7 mouse cellular contexts compared by ENCODE assay signal in the genomic region with DNA sequence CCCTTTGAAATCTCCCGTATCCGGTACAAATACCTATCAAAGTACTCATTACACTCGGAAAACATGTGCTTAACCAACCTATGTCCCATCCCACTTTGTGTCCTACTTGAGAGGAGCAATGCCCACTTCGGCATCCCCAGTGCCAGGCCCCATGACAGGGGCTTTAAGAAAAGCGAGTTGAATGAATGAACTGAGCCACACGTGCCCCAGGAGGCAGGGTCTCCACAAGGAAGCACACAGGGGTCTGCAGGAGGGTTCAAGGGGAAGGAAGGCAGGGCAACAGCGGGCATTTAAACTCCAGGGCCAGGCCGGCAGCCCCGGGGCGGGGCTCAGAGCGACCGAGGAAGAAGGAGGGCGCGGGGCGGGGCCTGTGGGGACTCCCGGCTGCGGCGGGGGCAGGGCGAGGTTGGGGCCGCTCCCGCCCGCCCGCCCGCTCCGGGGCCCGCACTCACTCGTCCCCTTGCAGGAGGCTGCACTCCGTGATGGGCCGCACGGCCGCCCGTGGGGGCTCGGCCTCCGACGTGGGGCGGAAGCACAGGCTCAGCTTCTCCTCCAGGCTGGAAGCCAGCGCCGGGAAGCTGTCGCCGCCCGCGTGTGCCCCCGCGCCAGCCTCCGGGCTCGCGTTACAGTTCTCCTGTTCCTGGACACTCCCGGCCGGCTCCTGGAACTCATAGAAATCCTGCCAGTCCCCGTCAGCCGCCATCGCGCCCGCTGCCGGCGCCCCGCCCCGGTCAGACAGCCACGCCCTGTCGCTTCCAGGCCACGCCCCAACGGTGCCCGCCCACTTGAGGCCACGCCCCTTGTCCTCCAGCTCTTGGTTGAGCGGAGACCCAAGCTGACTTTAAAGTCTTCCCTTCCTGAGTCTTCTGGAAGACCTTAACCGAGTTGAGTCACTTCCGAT. TPM values are rescaled to one million over a fixed set of nuclear protein-coding genes. Genes with fewer than 3 reads are reported as not detected.
A peak's percentile ranks its signal among the peaks of the same experiment; 100 is the strongest.
DNase-seq lines count a peak whose midpoint lies in the region; ATAC-seq lines count a peak whose summit lies in the region.

Fez2 (minus strand) TSS at position 772 of the 901 bp plus-strand sequence.

- H3K27me3 ChIP-seq in embryonic facial prominence, embryonic 10.5 days (replicated peaks; ENCODE audit: low read depth, poor library complexity, severe bottlenecking): peaks cover 21% of the 10 kb centered on the region
- no peaks in the 10 kb centered on the region for H3K27me3 ChIP-seq in limb, embryonic 10.5 days (ENCODE audit: low read depth, poor library complexity, severe bottlenecking)
- no peaks in the 10 kb centered on the region for H3K27me3 ChIP-seq in midbrain, embryonic 13.5 days

- WGBS in embryonic facial prominence, embryonic 10.5 days: under 1% methylated on average over 67 of the region's 67 CpGs
- WGBS in limb, embryonic 10.5 days: under 1% methylated on average over 67 of the region's 67 CpGs
- WGBS in midbrain, embryonic 13.5 days: under 1% methylated on average over 53 of the region's 67 CpGs

- peak within 1 kb of the TSS; percentile 89 for H3K4me3 ChIP-seq in embryonic facial prominence, embryonic 10.5 days
- H3K4me3 ChIP-seq in limb, embryonic 10.5 days: peak within 1 kb of the TSS; percentile 71
- H3K4me3 ChIP-seq in midbrain, embryonic 13.5 days (replicated peaks): peak within 1 kb of the TSS; percentile 87

- H3K9me3 ChIP-seq in embryonic facial prominence, embryonic 10.5 days: no peaks in the 10 kb centered on the region
- no peaks in the 10 kb centered on the region for H3K9me3 ChIP-seq in limb, embryonic 10.5 days (replicated peaks)
- H3K9me3 ChIP-seq in midbrain, embryonic 13.5 days: no peaks in the 10 kb centered on the region

- peak within 1 kb of the TSS; percentile 89 for H3K9ac ChIP-seq in midbrain, embryonic 13.5 days (replicated peaks)

- peaks cover 2% of the 10 kb centered on the region; the same call in 1 of the 2 replicates for H3K36me3 ChIP-seq in embryonic facial prominence, embryonic 10.5 days (replicated peaks)
- H3K36me3 ChIP-seq in limb, embryonic 10.5 days: peaks cover under 1% of the 10 kb centered on the region
- no peaks in the 10 kb centered on the region for H3K36me3 ChIP-seq in midbrain, embryonic 13.5 days

- DNase-seq in adrenal gland, adult 8-10 months: peak; percentile 92
- peak; percentile 94 for DNase-seq in embryonic facial prominence, embryonic 10.5 days (ENCODE audit: low spot score)
- DNase-seq in kidney, adult 11 months: peak; percentile 92
- DNase-seq in limb, embryonic 10.5 days (ENCODE audit: low spot score): peak; percentile 96
- peak; percentile 87 for DNase-seq in spleen, adult 12 weeks (ENCODE audit: low spot score)

- H3K4me2 ChIP-seq in midbrain, embryonic 13.5 days (replicated peaks): peak within 1 kb of the TSS; percentile 66

- peak within 1 kb of the TSS; percentile 95 for H3K27ac ChIP-seq in embryonic facial prominence, embryonic 10.5 days (replicated peaks)
- peak within 1 kb of the TSS; percentile 94 for H3K27ac ChIP-seq in limb, embryonic 10.5 days
- H3K27ac ChIP-seq in midbrain, embryonic 13.5 days: peak within 1 kb of the TSS; percentile 86

- H3K4me1 ChIP-seq in embryonic facial prominence, embryonic 10.5 days: peaks cover 16% of the 10 kb centered on the region; the same call in 1 of the 2 replicates
- peaks cover 14% of the 10 kb centered on the region for H3K4me1 ChIP-seq in limb, embryonic 10.5 days
- H3K4me1 ChIP-seq in midbrain, embryonic 13.5 days (replicated peaks): peaks cover 13% of the 10 kb centered on the region

- ATAC-seq in granulocyte monocyte progenitor cell, adult 5-6 weeks (replicated peaks; ENCODE audit: poor library complexity, severe bottlenecking): peak; percentile 88
- peak; percentile 95 for ATAC-seq in midbrain, embryonic 13.5 days

RNA-seq across cellular contexts. Expression of gene Fez2, which starts in this region (rescaled TPM):
- 10 to 100 TPM; 56.4 to 85.3 (median 72.8) TPM for total RNA-seq in adrenal gland, adult 8-10 months (2022)
- polyA plus RNA-seq in embryonic facial prominence, embryonic 10.5 days (2016; fragmentation: Nextera tagmentation; extraction: Ambion mirVana): 34.8 and 36.6 TPM in 2 replicates
- 5.6 and 9.2 TPM in 2 replicates for total RNA-seq in granulocyte monocyte progenitor cell, adult 5-6 weeks (2014; fragmentation: Nextera tagmentation)
- 10.6 and 13.0 TPM in 2 replicates for total RNA-seq in granulocyte monocyte progenitor cell, adult 5-6 weeks (2017)
- polyA plus RNA-seq in limb, embryonic 10.5 days (2016; fragmentation: Nextera tagmentation; extraction: Ambion mirVana): 33.3 and 39.2 TPM in 2 replicates
- 35.3 and 38.1 TPM in 2 replicates for polyA plus RNA-seq in midbrain, embryonic 13.5 days (2015; fragmentation: Nextera tagmentation; extraction: Ambion mirVana)

Comparison
In these comparisons a context has a peak if more than half of its experiments do, and no peak if none do; other contexts are left out.
1. Peak in every context shown above with its lines: DNase-seq, ATAC-seq, H3K4me3 ChIP-seq and H3K27ac ChIP-seq.
2. RNA of gene Fez2 (total RNA-seq): 56.4 to 85.3 TPM in adrenal gland, adult 8-10 months; 5.6 to 13.0 TPM in granulocyte monocyte progenitor cell, adult 5-6 weeks; every median in the first group is over 4 times any median in the second.